Mouse (Mus musculus): ENCODE data around the gene Cers6.

DNA sequence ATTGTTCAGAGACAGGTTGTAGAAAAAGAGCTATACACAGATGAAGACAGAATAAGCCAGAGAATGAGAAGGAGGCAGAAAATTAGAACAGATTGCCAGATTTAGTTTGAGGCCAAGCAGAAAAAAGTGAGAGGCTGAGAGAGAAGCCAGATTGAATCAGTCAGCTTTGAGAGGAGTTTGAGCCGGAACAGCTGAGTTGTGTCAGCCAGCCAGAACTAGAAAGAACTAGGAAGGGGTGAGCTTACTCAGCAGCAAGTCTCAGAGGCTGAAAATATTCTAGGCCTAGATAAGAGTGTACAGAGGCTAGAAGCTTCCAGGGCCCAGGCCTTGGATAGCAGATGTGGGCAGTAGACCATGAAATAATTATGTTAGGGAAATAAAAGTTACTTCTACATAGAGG, 135.0 kb downstream of the Cers6 start:
- no peak for TF ChIP-seq CTCF (IDR thresholded peaks at IDR 0.05; ENCODE audit: low read depth, low read length)
- TF ChIP-seq POLR2A (IDR thresholded peaks at IDR 0.05; ENCODE audit: extremely low read depth, insufficient read depth, low read length) = no peak

Measured in liver, adult 2 months (tissue).